Mouse (Mus musculus): ENCODE data around the gene Bex2. TPM values are rescaled to one million over a fixed set of nuclear protein-coding genes. Genes with fewer than 3 reads are reported as not detected.
"Not testable (repeated sequence)": the region's sequence is repeated elsewhere in the genome, so short reads cannot be mapped to it uniquely, and the experiment has no call there.

Gene Bex2
- polyA plus RNA-seq (2015; fragmentation: Nextera tagmentation; extraction: Ambion mirVana): 784 and 846 TPM in 2 replicates

- ATAC-seq: peak; percentile 99
- peak within 1 kb of the TSS; percentile 54 for H3K9ac ChIP-seq (ENCODE audit: low read depth, low read length)
- WGBS: no CpG with 5 or more reads among the region's 32 CpGs
- H3K4me2 ChIP-seq (ENCODE audit: low read length): peak within 1 kb of the TSS; percentile 55
- H3K27me3 ChIP-seq (replicated peaks; ENCODE audit: control insufficient read depth, insufficient read depth, low read length); H3K36me3 ChIP-seq (ENCODE audit: control insufficient read depth, insufficient read depth, low read length); H3K4me1 ChIP-seq (ENCODE audit: control insufficient read depth, insufficient read depth, low read depth, low read length); H3K9me3 ChIP-seq (ENCODE audit: control insufficient read depth, low read length): not testable (repeated sequence)
- peak within 1 kb of the TSS; percentile 41 for H3K4me3 ChIP-seq (ENCODE audit: low read length)
- peak within 1 kb of the TSS; percentile 69 for H3K27ac ChIP-seq (ENCODE audit: low read depth, low read length)
These were observed at the start of gene Bex2 for GRCm38 (mm10) chrX:136068020-136068419. TSS of gene Bex2 (minus strand) at chrX:136068236.

GRCm38 (mm10) chrX:136115419-136115961 is 47.5 kb upstream of the Bex2 start:
- peak; percentile 100 for ATAC-seq
- Histone ChIP-seq H3K27ac (ENCODE audit: low read depth, low read length) (peak overlapping the region; percentile 82), H3K9me3 (ENCODE audit: control insufficient read depth, low read length) (no peaks in the 10 kb centered on the region), H3K9ac (ENCODE audit: low read depth, low read length) (peak overlapping the region; percentile 61), H3K4me2 (ENCODE audit: low read length) (peak overlapping the region; percentile 57), H3K4me3 (ENCODE audit: low read length) (peak overlapping the region; percentile 47), H3K27me3 (replicated peaks; ENCODE audit: control insufficient read depth, insufficient read depth, low read length) (peaks cover 2% of the 10 kb centered on the region; the same call in 1 of the 2 replicates), H3K36me3 (ENCODE audit: control insufficient read depth, insufficient read depth, low read length) (no peaks in the 10 kb centered on the region), H3K4me1 (ENCODE audit: control insufficient read depth, insufficient read depth, low read depth, low read length) (no peaks in the 10 kb centered on the region)
- 24% methylated on average over 23 of the region's 23 CpGs for WGBS

GRCm38 (mm10) chrX:136115015-136115414 is 47.0 kb upstream of the Bex2 start:
- WGBS: 43% methylated on average over 4 of the region's 4 CpGs
- H3K9me3 ChIP-seq (ENCODE audit: control insufficient read depth, low read length): no peaks in the 10 kb centered on the region
- H3K27ac ChIP-seq (ENCODE audit: low read depth, low read length): 0 out of 2 replicates have a peak overlapping the region, but pooled peaks have one; percentile 34
- H3K4me1 ChIP-seq (ENCODE audit: control insufficient read depth, insufficient read depth, low read depth, low read length): no peaks in the 10 kb centered on the region
- H3K4me2 ChIP-seq (ENCODE audit: low read length): peak overlapping the region; percentile 57
- H3K36me3 ChIP-seq (ENCODE audit: control insufficient read depth, insufficient read depth, low read length): no peaks in the 10 kb centered on the region
- H3K4me3 ChIP-seq (ENCODE audit: low read length): peak overlapping the region; percentile 47
- peaks cover 2% of the 10 kb centered on the region; the same call in 1 of the 2 replicates for H3K27me3 ChIP-seq (replicated peaks; ENCODE audit: control insufficient read depth, insufficient read depth, low read length)
- H3K9ac ChIP-seq (ENCODE audit: low read depth, low read length): no peak overlapping the region; the same call in 1 of the 2 replicates
- peak; percentile 41; the same call in 1 of the 2 replicates for ATAC-seq

DNA sequence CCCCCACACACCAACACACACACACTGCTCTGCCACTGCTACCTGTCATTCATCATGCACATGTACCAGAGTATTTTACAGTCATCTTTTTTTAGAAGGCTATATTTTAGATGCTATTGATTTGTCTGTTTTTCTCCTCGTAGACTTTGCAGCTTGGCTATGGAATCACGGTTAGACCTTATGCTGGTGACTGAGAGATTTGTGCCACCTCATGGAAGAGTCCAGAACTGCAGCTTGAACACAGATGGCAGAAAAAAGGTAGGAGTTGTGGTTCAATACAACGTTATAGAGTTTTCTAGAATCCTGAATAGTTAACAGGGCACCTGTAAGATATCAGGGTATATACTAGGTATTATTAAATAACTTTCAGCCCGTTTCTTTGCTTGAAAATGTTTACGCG is 39.9 kb upstream of the Bex2 start:
- Histone ChIP-seq H3K27me3 (replicated peaks; ENCODE audit: control insufficient read depth, insufficient read depth, low read length) (peaks cover 2% of the 10 kb centered on the region; the same call in 1 of the 2 replicates), H3K27ac (ENCODE audit: low read depth, low read length) (no peak overlapping the region), H3K9ac (ENCODE audit: low read depth, low read length) (no peak overlapping the region), H3K36me3 (ENCODE audit: control insufficient read depth, insufficient read depth, low read length) (no peaks in the 10 kb centered on the region), H3K4me1 (ENCODE audit: control insufficient read depth, insufficient read depth, low read depth, low read length) (no peaks in the 10 kb centered on the region), H3K9me3 (ENCODE audit: control insufficient read depth, low read length) (no peaks in the 10 kb centered on the region), H3K4me2 (ENCODE audit: low read length) (peak overlapping the region; percentile 21; the same call in 1 of the 2 replicates), H3K4me3 (ENCODE audit: low read length) (no peak overlapping the region)
- 44% methylated on average over 6 of the region's 6 CpGs for WGBS
- peak; percentile 76 for ATAC-seq

DNA sequence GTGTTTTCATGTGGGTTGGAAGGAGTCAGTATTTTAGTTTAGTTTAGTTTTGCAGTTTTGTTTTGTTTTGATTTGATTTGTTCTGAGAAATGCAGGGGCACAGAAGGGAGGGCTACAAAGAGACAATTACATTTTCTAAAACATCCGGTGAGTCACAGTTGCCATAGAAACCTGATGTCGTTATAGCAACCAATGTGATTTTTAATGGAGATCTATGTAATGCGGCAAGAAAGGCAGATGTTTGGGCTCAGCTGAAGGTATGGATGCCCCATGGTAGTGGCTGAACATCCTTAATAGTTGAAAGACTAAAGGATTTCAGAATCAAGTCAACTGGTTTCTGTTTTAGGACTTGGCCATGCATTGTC is 36.7 kb upstream of the Bex2 start:
- ATAC-seq: peak; percentile 79
- Histone ChIP-seq H3K4me1 (ENCODE audit: control insufficient read depth, insufficient read depth, low read depth, low read length) (no peaks in the 10 kb centered on the region), H3K9ac (ENCODE audit: low read depth, low read length) (no peak overlapping the region), H3K36me3 (ENCODE audit: control insufficient read depth, insufficient read depth, low read length) (no peaks in the 10 kb centered on the region), H3K4me2 (ENCODE audit: low read length) (peak overlapping the region; percentile 25; the same call in 1 of the 2 replicates), H3K27me3 (replicated peaks; ENCODE audit: control insufficient read depth, insufficient read depth, low read length) (no peaks in the 10 kb centered on the region), H3K4me3 (ENCODE audit: low read length) (no peak overlapping the region), H3K27ac (ENCODE audit: low read depth, low read length) (no peak overlapping the region), H3K9me3 (ENCODE audit: control insufficient read depth, low read length) (no peaks in the 10 kb centered on the region)
- 48% methylated on average over 3 of the region's 3 CpGs for WGBS

DNA sequence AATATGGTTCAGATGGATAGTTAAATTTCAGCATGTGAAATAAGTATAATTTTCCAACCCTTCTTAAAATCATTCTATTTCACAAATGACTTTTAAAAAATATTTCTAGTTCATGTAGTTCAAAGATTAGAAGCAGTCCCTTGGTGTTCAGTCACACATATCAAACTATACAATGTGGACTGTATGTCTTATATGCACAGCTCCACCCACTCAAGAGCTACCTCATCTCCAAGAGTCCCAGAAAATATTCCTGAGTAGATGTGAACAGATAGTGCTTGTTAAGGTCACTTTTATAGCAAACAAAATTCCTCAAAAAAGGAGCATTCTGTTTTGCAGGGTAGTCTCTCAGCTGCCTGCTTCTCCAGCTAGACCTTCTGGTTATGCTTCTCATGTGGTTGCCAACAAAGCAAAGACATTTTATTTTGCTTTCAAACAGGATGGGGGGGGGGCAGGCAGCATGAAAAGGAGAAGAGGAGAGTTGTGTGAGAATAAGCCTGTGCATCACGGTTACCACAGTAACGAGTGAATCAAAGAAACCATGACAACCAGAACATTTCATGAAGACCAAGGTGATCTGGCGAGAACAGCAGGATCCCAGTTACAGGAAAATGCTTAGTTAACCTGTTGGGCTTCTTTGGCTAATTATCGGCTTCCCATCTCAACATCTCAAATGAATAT is 36.1 kb upstream of the Bex2 start:
- Histone ChIP-seq H3K4me1 (ENCODE audit: control insufficient read depth, insufficient read depth, low read depth, low read length) (no peaks in the 10 kb centered on the region), H3K4me3 (ENCODE audit: low read length) (no peak overlapping the region), H3K27me3 (replicated peaks; ENCODE audit: control insufficient read depth, insufficient read depth, low read length) (no peaks in the 10 kb centered on the region), H3K9ac (ENCODE audit: low read depth, low read length) (no peak overlapping the region), H3K9me3 (ENCODE audit: control insufficient read depth, low read length) (no peaks in the 10 kb centered on the region), H3K27ac (ENCODE audit: low read depth, low read length) (no peak overlapping the region), H3K4me2 (ENCODE audit: low read length) (peak overlapping the region; percentile 25; the same call in 1 of the 2 replicates), H3K36me3 (ENCODE audit: control insufficient read depth, insufficient read depth, low read length) (no peaks in the 10 kb centered on the region)
- WGBS: 50% methylated on average over 4 of the region's 4 CpGs
- ATAC-seq: peak; percentile 79

DNA sequence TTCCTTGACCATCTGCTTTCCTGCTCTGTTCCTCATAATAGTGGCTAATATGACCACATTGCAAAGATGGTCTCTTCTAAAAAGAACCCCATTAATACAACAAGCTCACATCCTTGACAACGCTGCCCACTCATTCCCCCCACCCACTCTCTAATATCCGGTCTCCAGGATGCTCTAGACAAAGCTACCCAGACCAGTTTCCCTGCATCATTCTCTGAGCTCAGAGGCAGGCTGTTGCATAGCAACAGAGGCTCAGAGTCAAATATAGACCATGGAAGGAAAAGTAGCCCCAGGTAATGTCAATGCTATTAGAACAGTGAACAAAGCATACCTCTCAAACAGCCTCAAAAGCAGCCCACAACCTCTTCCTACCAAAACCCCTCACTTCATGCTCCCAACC is 26.4 kb upstream of the Bex2 start:
- Histone ChIP-seq H3K9ac (ENCODE audit: low read depth, low read length) (no peak overlapping the region), H3K4me1 (ENCODE audit: control insufficient read depth, insufficient read depth, low read depth, low read length) (no peaks in the 10 kb centered on the region), H3K9me3 (ENCODE audit: control insufficient read depth, low read length) (no peaks in the 10 kb centered on the region), H3K27me3 (replicated peaks; ENCODE audit: control insufficient read depth, insufficient read depth, low read length) (no peaks in the 10 kb centered on the region), H3K4me3 (ENCODE audit: low read length) (no peak overlapping the region), H3K36me3 (ENCODE audit: control insufficient read depth, insufficient read depth, low read length) (no peaks in the 10 kb centered on the region), H3K4me2 (ENCODE audit: low read length) (no peak overlapping the region), H3K27ac (ENCODE audit: low read depth, low read length) (no peak overlapping the region)
- peak; percentile 85 for ATAC-seq
- WGBS: 50% methylated on average over 2 of the region's 2 CpGs

GRCm38 (mm10) chrX:136092497-136093279 is 24.7 kb upstream of the Bex2 start:
- Histone ChIP-seq H3K36me3 (ENCODE audit: control insufficient read depth, insufficient read depth, low read length) (no peaks in the 10 kb centered on the region), H3K4me1 (ENCODE audit: control insufficient read depth, insufficient read depth, low read depth, low read length) (no peaks in the 10 kb centered on the region), H3K9me3 (ENCODE audit: control insufficient read depth, low read length) (no peaks in the 10 kb centered on the region), H3K27me3 (replicated peaks; ENCODE audit: control insufficient read depth, insufficient read depth, low read length) (no peaks in the 10 kb centered on the region), H3K9ac (ENCODE audit: low read depth, low read length) (no peak overlapping the region), H3K4me2 (ENCODE audit: low read length) (no peak overlapping the region), H3K27ac (ENCODE audit: low read depth, low read length) (no peak overlapping the region), H3K4me3 (ENCODE audit: low read length) (no peak overlapping the region)
- ATAC-seq: no peak
- 58% methylated on average over 2 of the region's 2 CpGs for whole genome bisulfite sequencing

GRCm38 (mm10) chrX:136085155-136085554 is 17.1 kb upstream of the Bex2 start, which contains the start of gene Nxf3:
TSS of gene Nxf3 (minus strand) at chrX:136085255.
- Histone ChIP-seq H3K4me1 (ENCODE audit: control insufficient read depth, insufficient read depth, low read depth, low read length) (no peaks in the 10 kb centered on the region), H3K36me3 (ENCODE audit: control insufficient read depth, insufficient read depth, low read length) (no peaks in the 10 kb centered on the region), H3K9me3 (ENCODE audit: control insufficient read depth, low read length) (no peaks in the 10 kb centered on the region), H3K9ac (ENCODE audit: low read depth, low read length) (no peak within 1 kb of the TSS), H3K27me3 (replicated peaks; ENCODE audit: control insufficient read depth, insufficient read depth, low read length) (no peaks in the 10 kb centered on the region), H3K4me3 (ENCODE audit: low read length) (no peak within 1 kb of the TSS), H3K27ac (ENCODE audit: low read depth, low read length) (no peak within 1 kb of the TSS), H3K4me2 (ENCODE audit: low read length) (no peak within 1 kb of the TSS)
- ATAC-seq: no peak
- 84% methylated on average over 9 of the region's 9 CpGs for WGBS
